Mouse (Mus musculus): ENCODE data around the gene Slc22a23. TPM values are rescaled to one million over a fixed set of nuclear protein-coding genes. Genes with fewer than 3 reads are reported as not detected.

Slc22a23 gene
- total and polyA plus RNA-seq, 3 experiments = 0.47 to 1.3 (median 0.85) TPM

- dilution Hi-C loops (cut with MboI; ENCODE audit: extremely low pct_ligation_motif_present, extremely low pct_unique_long_range_greater_than_20kb, low sequenced_read_pairs) = no loop called here
- no peak for TF ChIP-seq CHD1 (IDR thresholded peaks at IDR 0.05; ENCODE audit: low read depth, low read length)
- no peak for TF ChIP-seq USF1 (IDR thresholded peaks at IDR 0.05; ENCODE audit: low read depth, low read length)
- TF ChIP-seq BHLHE40 (IDR thresholded peaks at IDR 0.05; ENCODE audit: low read depth, low read length) = no peak
- no peak for TF ChIP-seq MAZ (IDR thresholded peaks at IDR 0.05; ENCODE audit: low read depth, low read length)
- TF ChIP-seq RAD21 (IDR thresholded peaks at IDR 0.05; ENCODE audit: low read depth, low read length) = no peak
- no peak for TF ChIP-seq RCOR1 (conservative IDR thresholded peaks at IDR 0.05; ENCODE audit: low read depth, low read length)
- no peak for TF ChIP-seq ELF1 (IDR thresholded peaks at IDR 0.05; ENCODE audit: low read depth, low read length)
- no peak for TF ChIP-seq GABPA (IDR thresholded peaks at IDR 0.05; ENCODE audit: insufficient replicate concordance, low read depth, low read length)
- TF ChIP-seq MAX (IDR thresholded peaks at IDR 0.05; ENCODE audit: low read length) = no peak
- no peak for TF ChIP-seq TCF12 (IDR thresholded peaks at IDR 0.05; ENCODE audit: low read depth, low read length)
- no peak for TF ChIP-seq UBTF (IDR thresholded peaks at IDR 0.05; ENCODE audit: low read depth, low read length)
- TF ChIP-seq CHD2 (IDR thresholded peaks at IDR 0.05; ENCODE audit: low read length) = no peak
- TF ChIP-seq NRF1 (IDR thresholded peaks at IDR 0.05; ENCODE audit: low read depth, low read length) = no peak
- TF ChIP-seq PAX5 (IDR thresholded peaks at IDR 0.05; ENCODE audit: low read length) = no peak
- TF ChIP-seq ZNF384 (IDR thresholded peaks at IDR 0.05; ENCODE audit: low read depth, low read length) = no peak
- in situ Hi-C loops (cut with MboI; ENCODE audit: low pct_ligation_motif_present, low pct_unique_long_range_greater_than_20kb, low sequenced_read_pairs) = no loop called here
- H3K9me3 ChIP-seq (replicated peaks; ENCODE audit: low read length) = no peaks in the 10 kb centered on the region
- H3K79me2 ChIP-seq (replicated peaks; ENCODE audit: control insufficient read depth, extremely low read depth, insufficient read depth, poor library complexity, severe bottlenecking) = no peaks in the 10 kb centered on the region
- H3K36me3 ChIP-seq (replicated peaks in 1 of 2; ENCODE audit: control insufficient read depth in 1 of 2, insufficient read depth in 1 of 2, low read length in 1 of 2) = no peaks in the 10 kb centered on the region
- H3K4me1 ChIP-seq (ENCODE audit: control insufficient read depth in 1 of 2, insufficient read depth in 2 of 2) = no peaks in the 10 kb centered on the region
- H3K4me3 ChIP-seq (replicated peaks in 1 of 3; ENCODE audit: low read depth in 2 of 3, low read length in 2 of 3, poor library complexity in 1 of 3) = no peak overlapping the region
- DNase-seq (ENCODE audit: extremely low read depth) = no peak
- H3K9ac ChIP-seq (ENCODE audit: insufficient read depth, low read depth) = no peak overlapping the region
- H3K27me3 ChIP-seq (replicated peaks) = no peaks in the 10 kb centered on the region
- no peak overlapping the region for H3K4me2 ChIP-seq (ENCODE audit: insufficient read depth, low read depth, poor library complexity, severe bottlenecking)
- no peak overlapping the region for H3K27ac ChIP-seq (ENCODE audit: insufficient read depth, low read depth)
These were observed 32.5 kb downstream of the Slc22a23 start for GRCm38 (mm10) chr13:34312346-34313002.

DNA sequence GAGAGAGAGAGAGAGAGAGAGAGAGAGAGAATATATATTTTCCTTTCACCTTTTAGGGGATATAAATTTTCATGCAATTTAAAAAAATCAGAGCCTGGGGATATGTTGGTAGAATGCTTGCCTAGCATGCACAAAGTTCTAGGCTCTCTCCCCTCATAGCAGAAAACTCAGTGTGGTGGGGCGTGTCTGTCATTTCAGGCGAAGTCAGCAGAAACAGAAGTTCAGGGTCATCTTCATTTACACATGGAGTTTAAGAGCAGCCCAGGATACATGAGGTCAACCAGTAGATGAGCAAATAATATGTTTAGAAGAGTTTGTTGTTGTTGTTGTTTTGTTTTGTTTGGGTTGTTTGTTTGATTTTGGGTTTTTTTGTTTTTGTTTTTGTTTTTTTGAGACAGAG, 33.4 kb downstream of the Slc22a23 start:
- H3K9me3 ChIP-seq (replicated peaks; ENCODE audit: low read length) = no peaks in the 10 kb centered on the region
- H3K9ac ChIP-seq (ENCODE audit: insufficient read depth, low read depth) = no peak overlapping the region
- TF ChIP-seq NRF1 (IDR thresholded peaks at IDR 0.05; ENCODE audit: low read depth, low read length) (no peak), CHD2 (IDR thresholded peaks at IDR 0.05; ENCODE audit: low read length) (no peak), SIN3A (IDR thresholded peaks at IDR 0.05; ENCODE audit: low read length) (no peak), MXI1 (IDR thresholded peaks at IDR 0.05; ENCODE audit: low read depth, low read length) (no peak), MAZ (IDR thresholded peaks at IDR 0.05; ENCODE audit: low read depth, low read length) (no peak), JUND (conservative IDR thresholded peaks at IDR 0.05; ENCODE audit: low read depth, low read length) (no peak), RAD21 (IDR thresholded peaks at IDR 0.05; ENCODE audit: low read depth, low read length) (no peak), ETS1 (conservative IDR thresholded peaks at IDR 0.05; ENCODE audit: low read depth, low read length) (no peak), ZNF384 (IDR thresholded peaks at IDR 0.05; ENCODE audit: low read depth, low read length) (no peak), ZC3H11A (IDR thresholded peaks at IDR 0.05; ENCODE audit: low read depth, low read length) (no peak), CTCF (conservative IDR thresholded peaks at IDR 0.05 in 1 of 2, IDR thresholded peaks at IDR 0.05 in 1 of 2; ENCODE audit: low read depth in 2 of 2, low read length in 2 of 2) (no peak), ZKSCAN1 (IDR thresholded peaks at IDR 0.05; ENCODE audit: borderline replicate concordance, low read depth, low read length) (no peak), POLR2A (IDR thresholded peaks at IDR 0.05; ENCODE audit: low read depth, low read length) (no peak), RCOR1 (conservative IDR thresholded peaks at IDR 0.05; ENCODE audit: low read depth, low read length) (no peak), JUN (IDR thresholded peaks at IDR 0.05; ENCODE audit: insufficient read depth, low read depth, low read length) (no peak), GABPA (IDR thresholded peaks at IDR 0.05; ENCODE audit: insufficient replicate concordance, low read depth, low read length) (no peak), CHD1 (IDR thresholded peaks at IDR 0.05; ENCODE audit: low read depth, low read length) (no peak), PAX5 (IDR thresholded peaks at IDR 0.05; ENCODE audit: low read length) (no peak)
- no peaks in the 10 kb centered on the region for H3K36me3 ChIP-seq (replicated peaks in 1 of 2; ENCODE audit: control insufficient read depth in 1 of 2, insufficient read depth in 1 of 2, low read length in 1 of 2)
- in situ Hi-C loops (cut with MboI; ENCODE audit: low pct_ligation_motif_present, low pct_unique_long_range_greater_than_20kb, low sequenced_read_pairs) (no loop called here), dilution Hi-C loops (cut with MboI; ENCODE audit: extremely low pct_ligation_motif_present, extremely low pct_unique_long_range_greater_than_20kb, low sequenced_read_pairs) (no loop called here)
- H3K27ac ChIP-seq (ENCODE audit: insufficient read depth, low read depth) = no peak overlapping the region
- DNase-seq (ENCODE audit: extremely low read depth) = no peak
- no peak overlapping the region for H3K4me3 ChIP-seq (replicated peaks in 1 of 3; ENCODE audit: low read depth in 2 of 3, low read length in 2 of 3, poor library complexity in 1 of 3)
- H3K79me2 ChIP-seq (replicated peaks; ENCODE audit: control insufficient read depth, extremely low read depth, insufficient read depth, poor library complexity, severe bottlenecking) = no peaks in the 10 kb centered on the region
- H3K4me1 ChIP-seq (ENCODE audit: control insufficient read depth in 1 of 2, insufficient read depth in 2 of 2) = no peaks in the 10 kb centered on the region
- H3K4me2 ChIP-seq (ENCODE audit: insufficient read depth, low read depth, poor library complexity, severe bottlenecking) = no peak overlapping the region
- H3K27me3 ChIP-seq (replicated peaks) = no peaks in the 10 kb centered on the region
